Mouse (Mus musculus) G1E (cell line): Measurements from ENCODE around the gene Ptprq.

Experiments
- CTCF ChIP-seq: IDR thresholded peaks from 2 replicates; pipeline ENCODE4 v1.5.1; 2012; ENCODE audit warnings: low read depth, low read length, inconsistent platforms, mixed read lengths
- GATA1 ChIP-seq: IDR thresholded peaks from 2 replicates; pipeline ENCODE4 v1.6.1; 2012; ENCODE audit warnings: borderline replicate concordance, low read length, inconsistent platforms, mixed read lengths
- GATA2 ChIP-seq: IDR thresholded peaks from 2 replicates; pipeline ENCODE4 v1.6.1; 2012; ENCODE audit warnings: low read depth, low read length, inconsistent platforms, borderline replicate concordance
- POLR2AphosphoS5 ChIP-seq: IDR thresholded peaks from 2 replicates; pipeline ENCODE4 v1.6.1; 2012; ENCODE audit warnings: low read depth, low read length, inconsistent platforms; ENCODE audit not compliant: insufficient replicate concordance
- TAL1 ChIP-seq: conservative IDR thresholded peaks from 2 replicates; pipeline ENCODE4 v1.6.1; 2012; ENCODE audit warnings: low read depth, low read length, inconsistent platforms, mixed read lengths

- TF ChIP-seq CTCF: no peak
- TF ChIP-seq TAL1: no peak
- no peak for TF ChIP-seq GATA2
- TF ChIP-seq GATA1: no peak
- TF ChIP-seq POLR2AphosphoS5: no peak
Measured at GRCm38 (mm10) chr10:107601371-107601770, 118.5 kb downstream of the Ptprq start.
